Mouse (Mus musculus) cerebral cortex, adult 2 months (tissue): ENCODE measurements around the gene Slc16a6.

Experiments
- WGBS: fragments of 180-500 bp; shearing (Covaris S2); methylation state at CpG from one replicate; pipeline ENCODE4 v1.1.7; 2018; 5-methylcytosine and 5-hydroxymethylcytosine counted together

Gene Slc16a6

GRCm38 (mm10) chr11:109416709-109417420, 56.5 kb downstream of the Slc16a6 start:
- 85% methylated on average over 8 of the region's 8 CpGs for WGBS

- WGBS = 89% methylated on average over 5 of the region's 5 CpGs
Observed at GRCm38 (mm10) chr11:109414802-109415201, 58.6 kb downstream of the Slc16a6 start.

GRCm38 (mm10) chr11:109413617-109414016, 59.8 kb downstream of the Slc16a6 start, which contains the start of gene 9930022D16Rik:
Gene 9930022D16Rik (plus strand): TSS chr11:109413917.
- 94% methylated on average over 6 of the region's 6 CpGs for WGBS

DNA sequence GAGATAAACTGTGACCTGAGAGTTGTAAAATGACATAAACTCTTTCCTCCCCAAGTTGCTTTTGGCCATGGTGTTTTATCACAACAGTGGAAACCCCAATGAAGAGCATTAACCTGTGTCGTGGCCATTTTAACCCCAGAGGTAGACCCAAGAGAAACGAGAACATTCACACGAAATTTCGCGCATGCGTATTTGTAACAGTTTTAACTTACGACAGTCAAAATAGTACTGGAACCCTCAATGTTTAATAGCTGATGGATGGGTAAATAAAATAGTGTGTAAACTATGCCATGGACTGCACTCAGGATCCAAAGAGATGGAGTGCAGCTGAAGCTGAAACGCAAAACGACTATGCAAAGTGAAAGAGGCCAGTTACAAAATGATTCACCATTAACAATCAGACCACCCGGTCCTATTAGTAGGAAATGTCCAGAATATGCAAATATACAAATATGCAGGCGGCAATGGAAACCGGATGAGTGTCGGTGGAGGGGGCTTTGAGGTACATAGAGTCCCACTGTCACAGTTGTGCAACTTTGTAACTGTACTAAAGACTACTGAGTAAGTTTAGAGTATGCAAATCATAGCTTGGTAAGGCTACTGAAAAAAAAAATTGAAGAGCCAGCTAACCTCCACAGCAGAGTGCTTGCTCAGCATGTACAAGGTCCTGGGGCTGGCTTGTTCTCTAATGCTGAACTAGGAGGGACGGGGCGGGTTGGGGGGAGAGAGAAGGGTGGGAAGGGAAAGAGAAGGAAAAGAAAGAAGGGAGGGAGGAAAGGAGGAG, 63.0 kb downstream of the Slc16a6 start:
- 92% methylated on average over 15 of the region's 15 CpGs for WGBS

- WGBS = 90% methylated on average over 5 of the region's 5 CpGs
Observed at GRCm38 (mm10) chr11:109406431-109406830, 67.0 kb downstream of the Slc16a6 start.
